Mouse (Mus musculus) lung, embryonic 16.5 days (tissue): ENCODE results near the gene Nrxn2. TPM values are rescaled to one million over a fixed set of nuclear protein-coding genes. Genes with fewer than 3 reads are reported as not detected.

Experiments used
- ATAC-seq: fragments of 200-750 bp; cut with Nextera tagmentation; 2 replicates; pipeline ENCODE4 v1.8.0; 2017; ENCODE audit warnings: low read depth, mild to moderate bottlenecking, moderate library complexity
- H3K27ac ChIP-seq: fragments of 300-500 bp; sonication (generic); 2 replicates; pipeline ENCODE4 v1.5.1; 2014; ENCODE audit warnings: mild to moderate bottlenecking, control low read depth, low read length
- H3K27me3 ChIP-seq: fragments of 300-500 bp; sonication (generic); 2 replicates; pipeline ENCODE4 v1.6.1; 2014; ENCODE audit warnings: low read depth, low read length, mixed read lengths; ENCODE audit not compliant: control insufficient read depth, insufficient read depth
- H3K36me3 ChIP-seq: fragments of 300-500 bp; sonication (generic); 2 replicates; pipeline ENCODE4 v1.6.1; 2014; ENCODE audit warnings: low read length; ENCODE audit not compliant: control insufficient read depth, insufficient read depth
- H3K4me1 ChIP-seq: fragments of 300-500 bp; sonication (generic); replicated peaks from 2 replicates; pipeline ENCODE4 v1.6.1; 2014; ENCODE audit warnings: low read length, mixed read lengths; ENCODE audit not compliant: control insufficient read depth, insufficient read depth
- H3K4me2 ChIP-seq: fragments of 300-500 bp; sonication (generic); 2 replicates; pipeline ENCODE4 v1.6.1; 2014; ENCODE audit warnings: low read depth, low read length, control low read depth
- H3K4me3 ChIP-seq: fragments of 300-500 bp; sonication (generic); 2 replicates; pipeline ENCODE4 v1.5.1; 2014; ENCODE audit warnings: mild to moderate bottlenecking, low read length, control low read depth
- H3K9ac ChIP-seq: fragments of 300-500 bp; sonication (generic); 2 replicates; pipeline ENCODE4 v1.6.1; 2014; ENCODE audit warnings: low read length, control low read depth
- H3K9me3 ChIP-seq: fragments of 300-500 bp; sonication (generic); 2 replicates; pipeline ENCODE4 v1.6.1; 2016; ENCODE audit warnings: low read length; ENCODE audit not compliant: control insufficient read depth
- WGBS: fragments of 180-500 bp; shearing (Covaris S2); extraction: QIAGEN DNeasy Blood & Tissue Kit; methylation state at CpG from one replicate; pipeline ENCODE4 v1.1.7; 2014; 5-methylcytosine and 5-hydroxymethylcytosine counted together
- polyA plus RNA-seq: library from polyadenylated mRNA; unstranded; fragments of >200 nt; fragmentation: Nextera tagmentation; extraction: Ambion mirVana; gene quantifications from 2 replicates; pipeline ENCODE4 v1.2.1, GENCODE M21; 2015

Gene Nrxn2
- polyA plus RNA-seq, 1 experiment from 2014 or later = 0.88 TPM

GRCm38 (mm10) chr19:6474706-6475105 is 56.2 kb downstream of the Nrxn2 start:
- ATAC-seq = no peak
- Histone ChIP-seq H3K4me3 (no peak overlapping the region), H3K9ac (no peak overlapping the region), H3K9me3 (no peaks in the 10 kb centered on the region), H3K4me1 (no peaks in the 10 kb centered on the region; the same call in 1 of the 2 replicates), H3K4me2 (no peak overlapping the region), H3K27ac (peak overlapping the region; percentile 39), H3K27me3 (no peaks in the 10 kb centered on the region), H3K36me3 (no peaks in the 10 kb centered on the region)
- WGBS = 31% methylated on average over 15 of the region's 15 CpGs

GRCm38 (mm10) chr19:6475129-6475528 is 56.6 kb downstream of the Nrxn2 start:
- Histone ChIP-seq H3K4me3 (no peak overlapping the region), H3K4me1 (no peaks in the 10 kb centered on the region; the same call in 1 of the 2 replicates), H3K9ac (no peak overlapping the region), H3K27ac (no peak overlapping the region), H3K9me3 (no peaks in the 10 kb centered on the region), H3K36me3 (no peaks in the 10 kb centered on the region), H3K27me3 (no peaks in the 10 kb centered on the region), H3K4me2 (no peak overlapping the region)
- 28% methylated on average over 5 of the region's 5 CpGs for WGBS
- ATAC-seq = 0 out of 2 replicates have a peak, but pooled peaks have one; percentile 49

DNA sequence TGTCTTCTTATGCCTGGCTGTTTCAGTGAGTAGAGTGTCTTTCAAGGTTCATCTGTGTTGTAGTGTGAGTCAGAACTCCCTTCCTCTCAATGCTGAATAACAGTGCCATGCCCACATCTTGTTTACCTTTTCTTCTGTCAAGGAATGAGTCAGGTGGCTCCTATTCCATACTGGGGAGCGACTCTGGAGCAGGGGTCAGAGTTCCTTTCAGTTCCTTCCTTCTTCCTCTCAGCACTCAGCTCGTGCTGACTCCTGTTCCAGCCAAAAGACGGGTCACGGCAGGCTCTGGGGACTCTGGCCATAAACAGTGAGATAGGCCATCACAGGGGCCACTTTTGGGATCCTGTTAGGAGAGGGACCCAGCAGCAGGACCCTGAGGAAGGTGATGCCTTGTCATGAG is 58.5 kb downstream of the Nrxn2 start:
- H3K4me3 ChIP-seq = no peak overlapping the region
- H3K4me1 ChIP-seq = no peaks in the 10 kb centered on the region; the same call in 1 of the 2 replicates
- H3K9me3 ChIP-seq = no peaks in the 10 kb centered on the region
- WGBS = 24% methylated on average over 4 of the region's 4 CpGs
- no peaks in the 10 kb centered on the region for H3K36me3 ChIP-seq
- H3K9ac ChIP-seq = no peak overlapping the region
- ATAC-seq = no peak
- no peaks in the 10 kb centered on the region for H3K27me3 ChIP-seq
- H3K4me2 ChIP-seq = no peak overlapping the region
- H3K27ac ChIP-seq = no peak overlapping the region

DNA sequence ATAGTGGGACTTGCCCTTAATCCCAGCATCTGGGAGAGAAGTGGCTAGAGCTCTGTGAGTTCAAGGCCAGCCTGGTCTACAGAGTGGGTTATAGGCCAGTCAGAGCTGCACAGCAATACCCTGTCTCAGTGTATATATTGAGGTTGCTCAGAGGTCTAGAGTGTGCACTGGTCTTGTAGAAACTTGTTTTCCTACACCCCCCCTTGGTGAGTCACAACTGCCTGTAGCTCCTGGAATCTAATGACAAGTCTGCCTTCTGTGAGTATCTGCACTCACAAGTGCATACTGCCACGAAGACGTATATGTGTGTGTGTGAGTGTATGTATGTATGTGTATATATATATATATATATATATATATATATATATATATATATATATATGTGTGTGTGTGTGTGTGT is 60.0 kb downstream of the Nrxn2 start:
- 60% methylated on average over 2 of the region's 2 CpGs for WGBS
- H3K4me3 ChIP-seq = no peak overlapping the region
- no peak for ATAC-seq
- no peaks in the 10 kb centered on the region for H3K36me3 ChIP-seq
- H3K9ac ChIP-seq = no peak overlapping the region
- no peaks in the 10 kb centered on the region; the same call in 1 of the 2 replicates for H3K4me1 ChIP-seq
- H3K27me3 ChIP-seq = no peaks in the 10 kb centered on the region
- H3K4me2 ChIP-seq = no peak overlapping the region
- no peaks in the 10 kb centered on the region for H3K9me3 ChIP-seq
- no peak overlapping the region for H3K27ac ChIP-seq

- Histone ChIP-seq H3K27me3 (no peaks in the 10 kb centered on the region), H3K4me3 (no peak overlapping the region), H3K9ac (no peak overlapping the region), H3K36me3 (no peaks in the 10 kb centered on the region), H3K27ac (no peak overlapping the region), H3K4me1 (no peaks in the 10 kb centered on the region), H3K9me3 (no peaks in the 10 kb centered on the region), H3K4me2 (no peak overlapping the region)
- no peak for ATAC-seq
- WGBS = 85% methylated on average over 6 of the region's 6 CpGs
Measured at GRCm38 (mm10) chr19:6482886-6483285, 64.4 kb downstream of the Nrxn2 start.

DNA sequence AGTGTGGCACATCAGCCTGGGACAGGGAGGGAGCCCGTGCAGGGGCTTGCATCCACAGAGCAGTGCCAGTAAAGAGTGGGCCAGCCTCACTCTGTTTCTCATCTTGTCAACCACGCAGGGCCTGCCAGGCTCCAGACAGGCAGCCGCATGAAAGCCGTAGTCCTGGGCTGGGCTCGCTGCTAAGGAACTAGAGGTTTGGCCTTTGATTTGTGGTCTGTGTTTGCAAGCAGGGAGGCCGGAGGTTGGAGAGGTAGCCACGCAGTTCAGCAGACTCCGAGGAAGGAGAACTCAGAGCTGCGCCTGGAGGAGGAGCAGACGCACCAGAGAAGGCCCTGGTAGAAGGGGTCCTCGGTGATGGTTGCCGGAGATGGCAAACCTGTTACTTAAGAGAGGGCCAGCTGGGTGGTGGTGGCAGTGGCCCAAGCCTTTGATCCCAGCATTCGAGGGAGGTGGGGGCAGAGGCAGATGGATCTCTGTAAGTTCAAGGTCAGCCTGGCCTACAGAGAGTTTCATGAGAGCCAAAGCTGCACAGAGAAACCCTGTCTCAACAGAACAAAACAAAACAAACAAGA is 66.6 kb downstream of the Nrxn2 start:
- ATAC-seq = no peak
- WGBS = 66% methylated on average over 13 of the region's 13 CpGs
- Histone ChIP-seq H3K27ac (no peak overlapping the region), H3K4me2 (no peak overlapping the region), H3K9ac (no peak overlapping the region), H3K9me3 (no peaks in the 10 kb centered on the region), H3K4me1 (no peaks in the 10 kb centered on the region), H3K4me3 (no peak overlapping the region), H3K27me3 (no peaks in the 10 kb centered on the region), H3K36me3 (no peaks in the 10 kb centered on the region)

- Histone ChIP-seq H3K27me3 (peaks cover 14% of the 10 kb centered on the region), H3K4me2 (no peak overlapping the region), H3K9ac (no peak overlapping the region), H3K4me3 (no peak overlapping the region), H3K36me3 (no peaks in the 10 kb centered on the region), H3K4me1 (no peaks in the 10 kb centered on the region), H3K9me3 (no peaks in the 10 kb centered on the region), H3K27ac (no peak overlapping the region)
- ATAC-seq = peak; percentile 59; the same call in 1 of the 2 replicates
- 0% methylated on average over 4 of the region's 4 CpGs for WGBS
Measured at GRCm38 (mm10) chr19:6489030-6489429, 70.5 kb downstream of the Nrxn2 start.

GRCm38 (mm10) chr19:6491538-6491937 is 73.0 kb downstream of the Nrxn2 start:
- H3K27ac ChIP-seq = no peak overlapping the region
- H3K9ac ChIP-seq = no peak overlapping the region
- no peak for ATAC-seq
- H3K4me3 ChIP-seq = no peak overlapping the region
- H3K36me3 ChIP-seq = no peaks in the 10 kb centered on the region
- H3K27me3 ChIP-seq = peaks cover 39% of the 10 kb centered on the region
- H3K4me2 ChIP-seq = no peak overlapping the region
- H3K4me1 ChIP-seq = no peaks in the 10 kb centered on the region
- H3K9me3 ChIP-seq = no peaks in the 10 kb centered on the region
- 66% methylated on average over 8 of the region's 8 CpGs for WGBS

GRCm38 (mm10) chr19:6492124-6492523 is 73.6 kb downstream of the Nrxn2 start:
- no peak overlapping the region for H3K4me2 ChIP-seq
- H3K4me1 ChIP-seq = no peaks in the 10 kb centered on the region; the same call in 1 of the 2 replicates
- H3K27ac ChIP-seq = no peak overlapping the region
- H3K27me3 ChIP-seq = peaks cover 43% of the 10 kb centered on the region
- 22% methylated on average over 12 of the region's 12 CpGs for WGBS
- no peaks in the 10 kb centered on the region for H3K9me3 ChIP-seq
- no peak overlapping the region for H3K9ac ChIP-seq
- no peak overlapping the region for H3K4me3 ChIP-seq
- ATAC-seq = no peak
- H3K36me3 ChIP-seq = no peaks in the 10 kb centered on the region

- peaks cover 7% of the 10 kb centered on the region for H3K4me1 ChIP-seq
- no peak overlapping the region for H3K27ac ChIP-seq
- no peaks in the 10 kb centered on the region for H3K36me3 ChIP-seq
- WGBS = 74% methylated on average over 7 of the region's 7 CpGs
- no peak for ATAC-seq
- no peak overlapping the region for H3K9ac ChIP-seq
- H3K27me3 ChIP-seq = peaks cover 54% of the 10 kb centered on the region
- H3K4me3 ChIP-seq = no peak overlapping the region
- no peak overlapping the region for H3K4me2 ChIP-seq
- H3K9me3 ChIP-seq = no peaks in the 10 kb centered on the region
Measured at GRCm38 (mm10) chr19:6493219-6493618, 74.7 kb downstream of the Nrxn2 start.
